Mouse (Mus musculus): Measurements from ENCODE around the gene Lrrtm1.

The Lrrtm1 gene

DNA sequence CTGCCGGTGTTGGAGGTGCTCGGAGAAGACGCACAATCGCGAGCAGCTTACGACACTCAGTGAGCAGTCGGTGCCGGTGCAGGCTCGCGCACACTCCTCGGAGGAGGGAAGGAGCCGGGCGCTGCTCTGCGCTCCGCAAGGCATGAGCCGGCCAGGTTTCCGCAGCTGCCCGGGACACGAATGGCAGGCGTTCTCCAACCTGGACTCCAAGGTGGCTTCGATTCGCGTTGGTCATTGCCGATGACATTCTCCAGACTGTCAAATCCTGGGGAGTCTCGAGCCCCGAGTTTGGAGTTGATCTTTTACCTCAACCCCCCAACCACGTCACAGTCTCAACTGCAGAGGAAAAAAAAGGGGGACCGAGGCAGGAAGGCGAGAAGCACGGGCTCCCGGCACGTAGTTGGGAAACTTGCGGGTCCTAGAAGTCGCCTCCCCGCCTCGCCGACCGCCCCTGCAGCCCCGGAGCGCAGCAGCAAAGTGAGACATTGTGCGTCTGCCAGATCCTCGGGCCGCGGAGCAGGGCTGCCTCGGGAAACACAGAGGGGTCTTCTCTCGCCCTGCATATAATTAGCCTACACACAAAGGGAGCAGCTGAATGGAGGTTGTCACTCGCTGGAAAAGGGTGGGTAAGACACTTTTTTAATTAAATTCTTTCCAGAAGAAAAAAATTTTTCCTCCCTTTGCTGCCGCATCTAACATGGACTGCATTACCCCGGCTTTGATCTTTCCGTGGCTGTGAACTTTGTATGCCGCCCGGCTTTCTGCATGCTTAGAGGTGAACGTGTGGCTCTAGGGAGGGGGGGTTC is at the start of gene Lrrtm1:
Lrrtm1 (plus strand) TSS at position 89 of the 806 bp plus-strand sequence.
- peak; percentile 41 for DNase-seq (ENCODE audit: low spot score)

DNA sequence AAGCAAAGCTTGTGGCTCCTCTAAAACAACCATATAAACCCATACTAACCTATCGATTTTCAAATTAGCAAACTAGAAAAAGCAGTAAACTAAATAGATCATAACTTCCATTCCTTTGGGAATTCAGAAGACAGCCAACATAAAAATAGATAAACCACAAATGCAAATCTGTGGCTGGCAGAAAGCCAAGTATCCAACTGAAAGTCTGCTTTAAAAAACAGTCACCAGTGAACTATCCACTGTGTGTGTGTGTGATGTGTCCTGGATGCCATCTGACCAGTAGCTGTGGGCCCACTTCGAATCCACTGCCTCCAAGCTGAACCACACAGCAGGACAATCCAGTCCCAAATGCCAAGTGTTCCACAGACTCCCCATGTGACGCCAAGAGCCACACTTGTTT is 45.8 kb upstream of the Lrrtm1 start:
- no peak for DNase-seq (ENCODE audit: low spot score)

DNA sequence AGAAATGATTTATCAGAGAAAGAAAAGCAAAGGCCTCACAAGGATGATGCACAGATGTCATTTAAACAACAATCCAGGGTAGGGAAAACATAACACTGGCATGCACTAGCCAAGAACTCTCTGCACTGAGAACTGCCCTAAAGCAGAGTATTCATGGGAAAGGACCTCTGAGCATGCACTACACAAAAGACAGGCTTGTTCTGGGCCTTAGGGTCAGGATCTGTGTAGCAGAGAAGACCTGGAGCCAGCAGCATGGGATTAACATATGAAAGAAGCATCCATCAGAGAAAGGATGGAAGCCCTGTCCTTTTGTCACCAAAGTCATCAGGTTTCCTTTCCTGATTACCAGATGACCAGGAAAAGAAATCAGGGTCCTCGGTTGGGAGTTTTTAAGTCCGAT is 43.1 kb upstream of the Lrrtm1 start:
- DNase-seq (ENCODE audit: low spot score), result no peak

DNA sequence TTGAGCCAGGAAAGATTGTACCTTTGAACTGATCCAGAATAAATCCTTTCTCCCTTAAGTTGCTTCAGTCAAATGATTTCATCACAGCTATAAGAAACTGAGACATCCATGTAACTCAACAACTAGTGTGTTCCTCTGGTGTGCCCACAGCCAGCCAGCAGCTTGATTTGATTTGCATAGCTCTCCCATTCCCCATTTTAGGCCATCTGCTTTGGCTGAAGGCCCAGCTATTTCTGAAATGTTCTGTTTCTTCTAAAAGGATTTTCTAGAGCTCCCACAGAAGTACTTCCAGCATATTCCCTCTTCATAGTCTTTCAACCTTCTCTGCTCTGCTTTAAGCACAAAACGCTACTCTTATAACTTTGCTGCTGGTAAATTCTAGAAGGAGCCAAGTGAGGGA is 33.3 kb upstream of the Lrrtm1 start:
- no peak for DNase-seq (ENCODE audit: low spot score)

DNA sequence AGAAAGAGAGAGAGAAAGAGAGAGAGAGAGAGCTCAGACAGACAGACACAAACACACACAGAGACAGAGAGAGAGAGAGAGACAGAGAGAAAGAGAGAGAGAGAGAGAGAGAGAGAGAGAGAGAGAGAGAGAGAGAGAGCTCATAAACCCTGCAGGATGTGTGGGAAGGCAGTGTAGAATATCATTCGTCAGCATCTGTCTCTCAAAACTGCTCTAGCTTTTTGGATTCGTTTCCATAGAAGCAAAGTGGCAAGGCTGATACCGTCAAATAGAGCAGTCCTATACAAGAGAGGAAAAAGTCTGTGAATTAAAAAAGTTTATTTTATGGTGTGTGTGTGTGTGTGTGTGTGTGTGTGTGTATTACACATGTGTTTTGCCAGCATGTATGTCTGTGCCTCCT is 32.6 kb upstream of the Lrrtm1 start:
- DNase-seq (ENCODE audit: low spot score), result no peak

DNA sequence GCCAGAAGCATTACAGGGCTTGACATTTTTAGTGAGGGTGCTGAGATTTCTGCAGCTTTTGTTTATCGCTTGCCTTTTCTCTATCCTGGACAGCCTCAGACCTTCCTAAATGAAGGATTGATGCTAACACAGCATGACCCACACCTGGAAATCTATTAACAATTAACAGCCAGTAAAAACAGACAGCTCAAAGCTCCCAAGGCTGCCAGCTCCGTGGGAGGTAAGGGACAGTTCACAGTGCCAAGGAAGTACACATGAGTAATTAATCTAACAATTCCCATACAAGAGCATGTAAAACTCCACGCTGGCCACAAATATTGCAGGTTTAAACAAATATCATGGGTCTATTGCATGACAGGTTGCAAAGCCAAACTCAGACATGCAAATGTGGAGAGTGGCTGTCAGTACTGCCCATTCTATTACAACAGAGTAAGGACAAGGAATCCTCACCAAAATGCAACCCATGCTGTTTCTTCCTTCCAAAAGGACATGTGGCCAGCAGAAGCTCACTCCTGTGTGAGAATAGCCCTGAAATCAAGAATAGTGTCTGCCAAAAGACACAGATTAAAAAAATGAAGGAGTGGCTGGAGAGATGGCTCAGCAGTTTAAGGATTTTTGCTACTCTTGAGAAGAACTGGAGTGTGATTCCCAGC is 28.6 kb upstream of the Lrrtm1 start:
- no peak for DNase-seq (ENCODE audit: low spot score)

DNA sequence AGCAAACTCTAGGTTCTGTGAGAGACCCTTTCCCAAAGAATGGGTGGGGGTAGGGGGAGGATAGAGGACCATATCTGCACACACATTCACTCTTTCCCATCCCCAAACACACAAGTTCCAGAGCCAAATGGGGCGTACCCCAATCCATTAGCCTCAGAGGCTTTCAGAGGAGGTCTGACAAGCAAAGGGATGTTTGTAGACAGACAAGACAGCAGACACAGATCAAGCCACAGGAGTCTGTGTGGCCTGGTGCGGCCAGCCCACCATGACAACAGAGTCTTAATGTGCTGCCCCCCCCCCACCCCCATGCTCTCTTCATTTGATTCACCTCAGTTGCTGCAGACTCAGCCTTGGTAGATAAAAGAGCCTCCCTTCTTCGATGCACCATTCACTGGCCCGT is 27.2 kb upstream of the Lrrtm1 start:
- no peak for DNase-seq (ENCODE audit: low spot score)

DNA sequence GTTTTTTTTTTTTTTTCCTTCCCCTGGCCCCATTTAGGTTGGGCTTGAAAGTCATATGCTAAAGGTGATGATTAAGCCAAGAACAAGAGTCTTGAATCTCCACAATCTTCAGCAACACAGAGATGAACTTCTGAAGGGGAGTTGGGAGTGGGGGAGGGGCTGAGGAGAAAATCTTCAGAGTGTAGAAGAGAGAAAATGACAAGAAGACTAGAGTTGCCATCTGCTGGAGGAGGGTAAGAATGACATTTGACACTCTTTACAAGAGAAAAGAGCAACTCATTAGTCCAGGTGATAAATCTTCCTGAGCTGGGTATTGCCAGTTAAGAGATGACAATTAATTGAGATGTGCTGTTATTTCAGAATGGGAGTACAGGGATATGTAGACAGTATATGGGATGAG is 23.6 kb upstream of the Lrrtm1 start:
- DNase-seq (ENCODE audit: low spot score), result no peak

DNA sequence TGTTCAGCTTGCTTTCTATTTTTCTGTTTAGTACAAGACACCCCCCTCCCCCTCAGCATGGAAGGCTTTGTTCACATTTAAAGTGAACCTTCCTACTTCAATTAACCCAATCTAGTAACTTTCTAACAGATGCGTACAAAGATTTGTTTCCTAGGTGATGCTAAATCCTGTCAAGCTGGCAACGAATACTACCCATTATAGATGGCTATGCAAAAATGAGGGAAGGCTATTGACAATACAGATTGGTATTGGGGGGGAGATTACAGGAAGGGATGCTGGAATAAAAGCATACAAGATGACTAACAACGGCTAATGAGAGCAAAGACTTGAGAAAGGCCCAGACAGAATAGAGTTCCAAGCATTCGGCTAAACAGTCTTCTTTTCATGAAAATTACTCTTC is 21.7 kb upstream of the Lrrtm1 start:
- no peak for DNase-seq (ENCODE audit: low spot score)

DNA sequence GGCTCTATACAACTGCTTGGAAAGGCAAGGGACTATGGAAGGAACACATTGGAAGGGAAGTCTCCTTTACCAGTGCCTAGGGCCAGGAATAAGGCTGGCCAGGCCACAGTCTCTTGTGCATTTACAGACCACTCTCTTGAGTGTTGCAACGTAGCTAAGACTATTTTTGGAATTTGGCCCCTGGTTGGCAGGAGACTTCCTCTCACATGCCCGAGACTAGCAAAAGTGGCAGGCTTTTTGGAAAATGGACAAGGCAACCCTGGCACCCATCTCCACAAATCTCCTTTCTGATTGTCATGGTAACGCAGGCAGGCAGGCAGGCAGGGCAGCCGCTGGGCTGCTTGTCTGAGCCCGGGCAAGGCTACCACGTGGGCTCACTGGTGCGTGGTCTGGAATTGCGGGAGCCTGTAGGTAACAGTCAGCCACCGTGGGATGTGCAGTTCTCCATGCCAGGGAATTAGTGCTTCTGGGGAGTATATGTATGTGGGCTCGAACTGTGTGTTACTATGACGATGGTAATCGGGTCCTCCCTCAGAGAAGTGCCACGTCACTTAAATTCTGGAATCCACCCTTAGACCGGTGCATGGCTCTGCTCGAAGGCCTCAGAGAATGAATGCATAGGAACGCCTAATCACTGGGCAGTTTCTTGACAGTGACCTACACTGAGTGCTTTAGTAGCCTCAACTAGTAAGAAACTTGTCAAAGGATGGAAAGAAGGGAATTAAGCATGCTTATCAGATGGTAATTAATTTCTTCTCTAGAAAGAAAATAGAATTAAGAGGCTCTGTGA is 19.4 kb upstream of the Lrrtm1 start:
- DNase-seq (ENCODE audit: low spot score), result no peak

DNA sequence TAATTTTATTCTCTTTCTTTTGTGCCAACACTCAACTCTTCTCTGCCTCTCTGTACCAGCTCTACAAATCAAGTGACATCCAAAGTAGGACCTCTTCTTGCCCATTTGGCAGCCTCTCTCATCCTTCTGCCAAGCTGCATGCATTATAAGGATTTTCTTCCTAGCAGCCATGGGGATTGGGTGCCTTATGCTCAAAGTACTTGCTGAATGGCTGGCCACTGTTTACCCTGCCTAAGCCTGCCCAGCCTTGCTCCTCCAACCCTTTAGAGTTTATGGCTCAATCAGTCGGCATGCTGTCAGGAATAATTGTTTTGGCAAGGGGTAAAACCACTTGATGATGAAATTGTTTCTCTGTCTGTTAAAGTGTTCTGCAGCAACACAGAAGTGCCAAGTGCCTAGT is 2.1 kb upstream of the Lrrtm1 start:
- no peak for DNase-seq (ENCODE audit: low spot score)

DNA sequence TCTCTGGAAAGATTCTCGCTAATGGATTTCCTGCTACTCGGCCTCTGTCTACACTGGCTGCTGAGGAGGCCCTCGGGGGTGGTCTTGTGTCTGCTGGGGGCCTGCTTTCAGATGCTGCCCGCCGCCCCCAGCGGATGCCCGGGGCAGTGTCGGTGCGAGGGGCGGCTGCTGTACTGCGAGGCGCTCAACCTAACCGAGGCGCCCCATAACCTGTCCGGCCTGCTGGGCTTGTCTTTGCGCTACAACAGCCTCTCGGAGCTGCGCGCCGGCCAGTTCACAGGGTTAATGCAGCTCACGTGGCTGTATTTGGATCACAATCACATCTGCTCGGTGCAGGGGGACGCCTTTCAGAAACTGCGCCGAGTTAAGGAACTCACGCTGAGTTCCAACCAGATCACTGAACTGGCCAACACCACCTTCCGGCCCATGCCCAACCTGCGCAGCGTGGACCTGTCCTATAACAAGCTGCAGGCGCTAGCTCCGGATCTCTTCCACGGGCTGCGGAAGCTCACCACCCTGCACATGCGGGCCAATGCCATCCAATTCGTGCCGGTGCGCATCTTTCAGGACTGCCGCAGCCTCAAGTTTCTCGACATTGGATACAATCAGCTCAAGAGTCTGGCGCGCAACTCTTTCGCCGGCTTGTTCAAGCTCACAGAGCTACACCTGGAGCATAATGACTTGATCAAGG is 1.2 kb downstream of the Lrrtm1 start:
- DNase-seq (ENCODE audit: low spot score), result peak; percentile 15

DNA sequence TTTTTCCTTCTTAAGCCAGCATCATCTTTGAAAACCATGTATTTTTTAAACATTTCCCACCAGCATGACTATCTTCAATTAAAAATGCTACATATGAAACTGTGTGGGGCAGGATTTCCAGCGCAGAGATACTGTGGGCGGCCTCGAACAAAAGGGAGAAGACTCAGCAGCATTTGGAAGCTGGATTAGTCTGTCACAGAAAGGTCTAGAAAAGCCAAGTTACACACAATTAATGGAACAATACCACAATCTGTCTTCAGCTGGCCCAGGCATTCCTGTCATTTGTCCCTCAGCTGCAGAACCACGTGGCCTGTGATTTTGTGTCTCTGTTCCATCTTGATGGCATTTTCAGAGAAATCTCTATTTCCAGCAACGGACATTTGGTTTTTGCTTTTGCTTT is 11.0 kb downstream of the Lrrtm1 start:
- no peak for DNase-seq (ENCODE audit: low spot score)

DNA sequence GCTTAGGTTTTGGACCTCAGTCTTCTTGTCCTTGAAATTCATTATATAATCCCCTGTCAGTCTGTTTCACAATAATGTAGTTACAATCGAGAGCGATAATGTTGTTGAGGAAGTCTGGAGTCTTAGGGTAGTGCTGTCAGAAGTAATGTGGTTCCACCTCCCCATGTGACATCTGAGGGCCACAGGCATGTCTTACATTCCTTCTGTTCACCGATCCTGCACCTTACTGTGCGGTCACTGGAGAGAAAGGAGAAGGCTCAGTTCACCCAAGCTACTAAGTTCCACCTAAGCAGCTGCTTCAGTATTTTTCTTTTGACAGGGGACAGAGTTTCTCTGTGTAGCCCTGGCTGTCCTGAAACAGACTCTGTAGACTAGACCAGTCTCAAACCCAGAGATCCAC is 13.9 kb downstream of the Lrrtm1 start:
- DNase-seq (ENCODE audit: low spot score), result no peak

DNA sequence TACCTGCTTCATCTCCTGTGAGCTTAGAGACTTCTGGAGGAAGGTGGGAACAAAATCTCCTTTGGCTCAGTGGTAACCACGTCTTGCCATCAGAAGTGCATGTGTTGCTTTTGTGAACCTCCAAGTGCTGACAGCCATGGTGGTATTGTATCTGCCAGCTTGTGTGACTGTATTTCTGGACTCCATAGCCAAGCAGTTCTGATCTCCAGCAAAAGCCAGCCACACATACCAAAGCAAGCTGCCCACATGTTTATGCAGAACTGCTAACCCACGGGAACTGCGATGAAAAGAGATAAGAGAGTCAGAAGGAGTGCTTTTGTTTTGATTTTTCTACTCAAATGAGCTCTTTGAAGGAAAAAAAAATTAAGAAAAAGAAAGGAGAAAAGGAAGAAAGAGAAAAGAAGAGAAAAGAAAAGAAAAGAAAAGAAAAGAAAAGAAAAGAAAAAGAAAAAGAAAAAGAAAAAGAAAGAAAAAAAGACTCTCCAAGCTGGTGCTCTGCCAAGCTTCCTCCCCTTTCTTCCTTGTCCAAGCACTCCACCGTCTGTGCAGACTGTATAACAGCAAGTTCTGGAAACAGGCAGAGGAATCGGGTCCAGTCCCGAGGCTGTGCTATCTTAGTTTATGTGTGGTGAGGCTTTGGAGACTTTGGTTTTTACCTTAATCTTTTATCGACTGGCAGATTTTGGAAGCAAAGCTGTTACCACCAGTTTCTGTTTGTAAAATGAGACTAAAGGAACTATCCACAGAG is 15.0 kb downstream of the Lrrtm1 start:
- DNase-seq (ENCODE audit: low spot score), result no peak

DNA sequence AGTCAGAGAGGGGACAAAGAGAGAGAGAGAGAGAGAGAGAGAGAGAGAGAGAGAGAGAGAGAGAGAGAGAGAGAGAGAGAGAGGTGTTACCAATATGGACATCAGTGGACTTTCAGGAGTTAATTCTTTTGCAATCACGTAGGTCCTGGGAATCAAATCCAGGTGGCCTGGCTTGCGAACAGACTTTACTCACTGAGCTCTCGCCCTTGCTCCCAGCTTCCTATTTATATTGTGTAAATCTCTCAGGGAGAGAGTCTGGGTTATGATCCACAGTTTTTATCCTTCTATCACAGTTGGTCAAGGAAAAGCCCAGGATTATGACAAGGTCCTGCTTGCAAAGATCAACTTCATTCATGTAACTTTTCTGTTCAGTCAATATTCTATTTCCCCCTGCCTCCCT is 22.7 kb downstream of the Lrrtm1 start:
- no peak for DNase-seq (ENCODE audit: low spot score)

DNA sequence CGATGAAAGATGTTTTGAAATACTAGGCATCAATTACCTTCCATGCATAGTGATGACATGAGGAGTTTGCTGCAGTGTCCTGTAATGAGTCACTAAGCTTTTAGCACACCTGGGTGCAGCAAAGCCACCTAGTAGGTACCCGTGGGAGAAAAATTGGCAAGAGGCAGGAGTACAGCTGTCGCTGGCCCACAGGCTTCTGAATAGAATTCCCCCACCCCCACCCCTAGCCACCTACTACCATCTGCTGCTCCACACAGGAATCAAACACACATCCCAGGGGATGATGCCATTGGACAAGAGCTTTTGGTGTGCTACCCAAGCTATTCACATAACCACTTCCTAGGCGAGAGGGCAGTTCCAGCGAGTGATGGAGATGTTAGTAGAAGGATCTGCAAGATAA is 36.3 kb downstream of the Lrrtm1 start:
- no peak for DNase-seq (ENCODE audit: low spot score)

DNA sequence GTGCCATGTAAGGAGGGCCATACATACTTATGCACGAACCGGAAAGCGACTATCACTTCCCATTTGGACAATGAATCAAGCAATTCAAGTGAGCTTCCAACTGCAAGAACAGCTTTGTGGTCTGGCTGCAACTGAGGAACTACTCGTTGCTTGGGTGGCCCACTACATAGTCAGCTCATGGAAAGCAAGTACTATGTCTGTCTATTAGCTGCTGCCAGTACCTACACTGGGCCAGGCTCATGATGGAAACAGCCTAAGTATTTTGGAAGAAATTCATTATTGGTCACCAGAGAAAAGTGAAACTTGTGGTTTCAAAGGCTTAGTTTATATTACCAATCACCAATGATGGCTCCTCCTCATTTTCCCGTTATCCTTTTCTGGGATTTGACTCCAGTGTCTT is 43.8 kb downstream of the Lrrtm1 start:
- no peak for DNase-seq (ENCODE audit: low spot score)

DNA sequence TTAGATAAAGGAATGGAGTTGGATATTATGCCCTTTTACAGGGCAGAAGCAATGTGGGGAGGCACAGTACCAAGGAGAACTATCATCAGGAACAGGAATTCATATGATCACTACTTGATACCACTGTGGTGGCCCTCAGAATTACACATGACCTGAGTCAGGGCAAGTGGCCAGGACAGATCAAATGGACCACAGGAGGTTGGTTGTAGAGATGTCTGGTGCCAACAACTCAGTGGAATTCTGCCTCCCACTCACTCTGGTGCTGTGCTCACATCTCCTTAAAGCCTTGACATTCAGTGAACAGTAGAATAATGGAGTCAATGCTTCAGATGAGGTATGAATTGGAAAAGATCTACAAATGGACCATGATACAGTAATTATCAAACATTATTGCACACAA is 45.9 kb downstream of the Lrrtm1 start:
- DNase-seq (ENCODE audit: low spot score), result no peak

DNA sequence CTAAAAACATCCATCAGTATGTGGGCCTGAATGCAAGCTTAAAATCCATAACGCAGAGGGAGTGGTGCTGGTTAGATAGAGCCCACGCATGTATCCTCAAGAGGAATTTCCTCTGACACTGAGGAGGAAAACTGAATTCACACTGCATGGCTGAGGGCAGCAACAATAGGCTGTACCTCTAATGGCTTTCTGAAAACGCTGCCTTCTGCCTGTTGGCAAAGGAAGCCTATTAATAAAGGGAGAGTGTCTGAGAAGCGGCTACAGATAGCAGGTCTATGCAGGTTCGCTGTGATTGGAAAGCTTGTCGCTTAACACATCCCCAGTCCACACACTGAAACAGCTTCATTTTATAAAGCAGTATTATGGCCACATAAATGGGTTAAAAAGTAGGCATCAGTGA is 48.9 kb downstream of the Lrrtm1 start:
- DNase-seq (ENCODE audit: low spot score), result no peak

DNA sequence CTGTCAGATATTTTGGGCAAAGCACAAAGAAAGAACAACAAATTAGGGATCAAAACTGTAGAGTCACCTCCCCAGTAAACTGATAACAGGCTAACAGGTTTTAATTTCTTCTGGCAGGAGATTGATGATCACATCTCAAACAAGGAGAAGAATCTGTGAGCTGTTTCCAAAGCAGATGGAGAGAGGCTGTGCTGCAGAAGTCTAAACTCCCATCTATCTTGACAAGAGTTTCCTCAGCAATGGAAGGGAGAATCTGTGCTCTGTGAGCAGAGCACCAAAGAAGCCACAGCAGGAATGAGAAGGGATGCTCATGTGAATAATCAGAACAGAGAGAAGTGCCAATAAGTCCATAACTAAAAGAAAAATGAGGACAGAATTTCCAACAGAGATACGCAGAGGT is 58.8 kb downstream of the Lrrtm1 start:
- no peak for DNase-seq (ENCODE audit: low spot score)

DNA sequence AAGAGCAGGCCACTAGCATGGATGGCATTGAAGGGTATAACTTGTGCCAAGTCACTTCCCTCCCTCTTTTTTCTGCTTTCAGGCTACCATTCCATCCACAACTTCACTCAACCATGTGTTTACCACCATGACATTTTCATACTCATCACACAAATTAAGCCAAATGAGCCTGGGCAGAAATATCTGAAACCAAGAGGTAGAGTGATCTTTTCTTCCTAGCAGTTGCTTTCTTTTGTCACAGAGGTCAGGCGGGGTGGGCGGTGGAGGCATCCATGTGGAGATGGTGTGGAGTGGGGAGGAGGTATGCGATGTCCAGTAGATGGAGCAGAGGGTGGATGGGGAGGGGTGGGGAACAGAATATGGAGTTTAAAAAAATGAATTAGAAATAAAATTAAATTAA is 64.3 kb downstream of the Lrrtm1 start:
- no peak for DNase-seq (ENCODE audit: low spot score)
